ENCODE assay signal across 16 mouse cellular contexts in genomic region chr17:71190589-71190988, GRCm38 (mm10). TPM values are rescaled to one million over a fixed set of nuclear protein-coding genes. Genes with fewer than 3 reads are reported as not detected.
A peak's percentile ranks its signal among the peaks of the same experiment; 100 is the strongest.
DNase-seq lines count a peak whose midpoint lies in the region; ATAC-seq and TF ChIP-seq lines count a peak whose summit lies in the region.
"Had no signal": no experiment of that assay in that cellular context is flagged by ENCODE, and none has a peak within 500 bp of the region (broad histone marks: within the 10 kb centered on the region; RNA-seq: fewer than 3 reads in every experiment).

No protein-coding gene starts in this region.

- no peaks in the 10 kb centered on the region for H3K9me3 ChIP-seq in G1E (replicated peaks)
- no peaks in the 10 kb centered on the region for H3K9me3 ChIP-seq in intestine, postnatal 0 days (ENCODE audit: control insufficient read depth)
- H3K9me3 ChIP-seq in kidney, embryonic 16.5 days (ENCODE audit: low read length): 0 out of 2 replicates have a peak, but pooled peaks cover 9% of the 10 kb centered on the region

- H3K4me1 ChIP-seq in lung, adult 2 months (ENCODE audit: control insufficient read depth, insufficient read depth, low read length): peaks cover 32% of the 10 kb centered on the region
- peaks cover 94% of the 10 kb centered on the region for H3K4me1 ChIP-seq in G1E (ENCODE audit: insufficient read depth, low read depth, low read length)
- H3K4me1 ChIP-seq in intestine, postnatal 0 days (replicated peaks; ENCODE audit: control insufficient read depth, insufficient read depth, low read length): no peaks in the 10 kb centered on the region; the same call in 1 of the 2 replicates
- peaks cover 53% of the 10 kb centered on the region for H3K4me1 ChIP-seq in kidney, embryonic 16.5 days (ENCODE audit: insufficient read depth, low read length)

- H3K27me3 ChIP-seq in G1E (ENCODE audit: insufficient read depth, low read length): no peaks in the 10 kb centered on the region
- H3K27me3 ChIP-seq in intestine, postnatal 0 days (replicated peaks; ENCODE audit: control insufficient read depth, insufficient read depth, low read length): no peaks in the 10 kb centered on the region
- H3K27me3 ChIP-seq in splenic B cell, adult 2 months (ENCODE audit: control insufficient read depth, insufficient read depth, low read length, poor library complexity, severe bottlenecking): no peaks in the 10 kb centered on the region
- no peaks in the 10 kb centered on the region for H3K27me3 ChIP-seq in kidney, embryonic 16.5 days (ENCODE audit: insufficient read depth, low read length)
- H3K27me3 ChIP-seq: embryonic facial prominence, embryonic 13.5 days had no signal

- WGBS in lung, adult 2 months: 27% methylated on average over 7 of the region's 7 CpGs
- WGBS in intestine, postnatal 0 days: 26% methylated on average over 7 of the region's 7 CpGs
- 89% methylated on average over 7 of the region's 7 CpGs for WGBS in kidney, embryonic 16.5 days

- H3K4me3 ChIP-seq in lung, adult 2 months (replicated peaks; ENCODE audit: extremely low read depth, low read depth, low read length): peak overlapping the region; percentile 58
- peak overlapping the region; percentile 40; the same call in 1 of the 2 replicates for H3K4me3 ChIP-seq in G1E (ENCODE audit: low read depth, low read length)
- H3K4me3 ChIP-seq in intestine, postnatal 0 days (ENCODE audit: low read depth, low read length): no peak overlapping the region
- H3K4me3 ChIP-seq in kidney, embryonic 16.5 days (ENCODE audit: low read length): no peak overlapping the region
- H3K4me3 ChIP-seq: embryonic facial prominence, embryonic 13.5 days; heart, adult 2 months had no signal

- H3K4me2 ChIP-seq in intestine, postnatal 0 days (replicated peaks; ENCODE audit: low read depth): peak overlapping the region; percentile 37
- no peak overlapping the region for H3K4me2 ChIP-seq in kidney, embryonic 16.5 days (replicated peaks; ENCODE audit: low read depth, low read length)
- H3K4me2 ChIP-seq: embryonic facial prominence, embryonic 13.5 days had no signal

- H3K36me3 ChIP-seq in G1E (replicated peaks): peaks cover 15% of the 10 kb centered on the region
- H3K36me3 ChIP-seq in intestine, postnatal 0 days (ENCODE audit: control insufficient read depth, insufficient read depth): no peaks in the 10 kb centered on the region
- no peaks in the 10 kb centered on the region for H3K36me3 ChIP-seq in splenic B cell, adult 2 months (ENCODE audit: control insufficient read depth, insufficient read depth, low read length, poor library complexity, severe bottlenecking)
- no peaks in the 10 kb centered on the region for H3K36me3 ChIP-seq in kidney, embryonic 16.5 days (ENCODE audit: insufficient read depth, low read length)
- H3K36me3 ChIP-seq: embryonic facial prominence, embryonic 13.5 days had no signal

- peak overlapping the region; percentile 68 for H3K27ac ChIP-seq in intestine, postnatal 0 days (ENCODE audit: low read depth, low read length)
- H3K27ac ChIP-seq in kidney, embryonic 16.5 days (ENCODE audit: low read length): no peak overlapping the region
- H3K27ac ChIP-seq: heart, adult 2 months had no signal

- ATAC-seq in G1E (ENCODE audit: extremely low read depth, insufficient number of reproducible peaks, low FRiP score, poor library complexity, severe bottlenecking): no peak
- ATAC-seq in intestine, postnatal 0 days: peak; percentile 37
- no peak for ATAC-seq in kidney, embryonic 16.5 days (ENCODE audit: low FRiP score, low TSS enrichment)
- ATAC-seq: midbrain, embryonic 16.5 days had no signal

- H3K9ac ChIP-seq in intestine, postnatal 0 days (ENCODE audit: low read depth, low read length): no peak overlapping the region
- H3K9ac ChIP-seq in kidney, embryonic 16.5 days (replicated peaks; ENCODE audit: low read length): no peak overlapping the region
- H3K9ac ChIP-seq: embryonic facial prominence, embryonic 13.5 days had no signal

- TF ChIP-seq POLR2A in lung, adult 2 months (IDR thresholded peaks at IDR 0.05; ENCODE audit: borderline replicate concordance, extremely low read depth, low read depth, low read length): no peak

- TF ChIP-seq CTCF in lung, adult 2 months (IDR thresholded peaks at IDR 0.05; ENCODE audit: insufficient read depth, low read length): no peak
- TF ChIP-seq CTCF in G1E (IDR thresholded peaks at IDR 0.05; ENCODE audit: low read depth, low read length): no peak
- no peak for TF ChIP-seq CTCF in intestine, postnatal 0 days (IDR thresholded peaks at IDR 0.05; ENCODE audit: low read depth)

- DNase-seq in lung, adult 2 months: no peak
- DNase-seq in lung, postnatal 10 days: no peak
- no peak for DNase-seq in G1E (ENCODE audit: low spot score)
- peak; percentile 46 for DNase-seq in splenic B cell, adult 2 months (ENCODE audit: low read depth, low spot score)
- DNase-seq in adrenal gland, adult 18-20 months (ENCODE audit: low spot score in 2 of 2): no peak
- no peak for DNase-seq in frontal cortex, postnatal 36 days (ENCODE audit: low spot score in 2 of 2)
- DNase-seq: adrenal gland, adult 2 months; cerebellum, postnatal 36 days; heart, adult 2 months; heart, postnatal 4 days; kidney, adult 18-20 months; right cerebral cortex, adult 18-20 months had no signal

RNA-seq across cellular contexts. Expression of gene Lpin2, which starts 8.2 kb away (rescaled TPM):
- polyA plus RNA-seq in lung, adult 2 months (2012; rRNA removed): 51.2 and 55.8 TPM in 2 replicates
- 112 and 169 TPM in 2 replicates for total RNA-seq in G1E (2014; fragmentation: Nextera tagmentation)
- total RNA-seq in G1E (2017): 147 and 155 TPM in 2 replicates
- 37.3 and 44.3 TPM in 2 replicates for polyA plus RNA-seq in G1E (2012)
- polyA plus RNA-seq in intestine, postnatal 0 days (2015; fragmentation: Nextera tagmentation; extraction: Ambion mirVana): 22.2 and 24.8 TPM in 2 replicates
- 10 to 100 TPM; 34.4 to 40.1 TPM for total RNA-seq in adrenal gland, adult 18-20 months (2021)
- 65.8 and 78.4 TPM in 2 replicates for polyA plus RNA-seq in kidney, embryonic 16.5 days (2015; fragmentation: Nextera tagmentation; extraction: Ambion mirVana)

Comparison
In these comparisons a context has a peak if more than half of its experiments do, and no peak if none do; other contexts are left out.
1. H3K4me3 ChIP-seq: peak in lung, adult 2 months (single experiment) and G1E (single experiment); none in intestine, postnatal 0 days (single experiment) and kidney, embryonic 16.5 days (single experiment).